Mouse (Mus musculus): ENCODE measurements around the gene Tns1. TPM values are rescaled to one million over a fixed set of nuclear protein-coding genes. Genes with fewer than 3 reads are reported as not detected.

Gene Tns1
- polyA plus RNA-seq, 1 experiment from 2014 or later = 16.5 TPM

- Histone ChIP-seq H3K9ac (0 out of 2 replicates have a peak overlapping the region, but pooled peaks have one; percentile 26), H3K27me3 (replicated peaks) (peaks cover 14% of the 10 kb centered on the region; the same call in 1 of the 2 replicates), H3K4me2 (replicated peaks) (no peak overlapping the region), H3K4me1 (peaks cover 14% of the 10 kb centered on the region), H3K9me3 (no peaks in the 10 kb centered on the region), H3K36me3 (no peaks in the 10 kb centered on the region), H3K4me3 (no peak overlapping the region), H3K27ac (no peak overlapping the region)
- no peak for ATAC-seq (ENCODE audit: low FRiP score, low read depth)
- 86% methylated on average over 1 of the region's 1 CpGs for WGBS
Observed at GRCm38 (mm10) chr1:74119115-74119514, 5.1 kb downstream of the Tns1 start.

- no peaks in the 10 kb centered on the region for H3K9me3 ChIP-seq
- H3K4me2 ChIP-seq (replicated peaks) = no peak overlapping the region
- H3K9ac ChIP-seq = no peak overlapping the region
- no peak for ATAC-seq (ENCODE audit: low FRiP score, low read depth)
- H3K4me1 ChIP-seq = peaks cover 14% of the 10 kb centered on the region
- H3K4me3 ChIP-seq = no peak overlapping the region
- WGBS = 90% methylated on average over 6 of the region's 6 CpGs
- H3K27me3 ChIP-seq (replicated peaks) = 0 out of 2 replicates have a peak, but pooled peaks cover 3% of the 10 kb centered on the region
- H3K36me3 ChIP-seq = no peaks in the 10 kb centered on the region
- no peak overlapping the region for H3K27ac ChIP-seq
Observed at GRCm38 (mm10) chr1:74117876-74118275, 6.4 kb downstream of the Tns1 start.

GRCm38 (mm10) chr1:74113071-74113470, 11.2 kb downstream of the Tns1 start:
- Histone ChIP-seq H3K4me2 (replicated peaks) (no peak overlapping the region), H3K4me3 (no peak overlapping the region), H3K9ac (no peak overlapping the region), H3K27me3 (replicated peaks) (peaks cover 4% of the 10 kb centered on the region; the same call in 1 of the 2 replicates), H3K36me3 (no peaks in the 10 kb centered on the region), H3K27ac (no peak overlapping the region; the same call in 1 of the 2 replicates), H3K4me1 (peaks cover 48% of the 10 kb centered on the region), H3K9me3 (no peaks in the 10 kb centered on the region)
- 52% methylated on average over 3 of the region's 3 CpGs for WGBS
- ATAC-seq (ENCODE audit: low FRiP score, low read depth) = no peak

GRCm38 (mm10) chr1:74111696-74112030, 12.6 kb downstream of the Tns1 start:
- Histone ChIP-seq H3K27me3 (replicated peaks) (peaks cover 4% of the 10 kb centered on the region; the same call in 1 of the 2 replicates), H3K36me3 (no peaks in the 10 kb centered on the region), H3K9ac (no peak overlapping the region), H3K4me2 (replicated peaks) (peak overlapping the region; percentile 32), H3K9me3 (no peaks in the 10 kb centered on the region), H3K4me3 (no peak overlapping the region), H3K4me1 (peaks cover 50% of the 10 kb centered on the region), H3K27ac (peak overlapping the region; percentile 55)
- 17% methylated on average over 6 of the region's 6 CpGs for WGBS
- peak; percentile 64 for ATAC-seq (ENCODE audit: low FRiP score, low read depth)

- Histone ChIP-seq H3K36me3 (no peaks in the 10 kb centered on the region), H3K4me3 (no peak overlapping the region), H3K9me3 (no peaks in the 10 kb centered on the region), H3K4me1 (peaks cover 50% of the 10 kb centered on the region), H3K27ac (peak overlapping the region; percentile 55), H3K9ac (no peak overlapping the region), H3K4me2 (replicated peaks) (peak overlapping the region; percentile 32), H3K27me3 (replicated peaks) (peaks cover 4% of the 10 kb centered on the region; the same call in 1 of the 2 replicates)
- WGBS = 7% methylated on average over 8 of the region's 8 CpGs
- peak; percentile 88 for ATAC-seq (ENCODE audit: low FRiP score, low read depth)
Observed at GRCm38 (mm10) chr1:74110932-74111695, 13.1 kb downstream of the Tns1 start.

GRCm38 (mm10) chr1:74109670-74110069, 14.6 kb downstream of the Tns1 start:
- Histone ChIP-seq H3K27ac (no peak overlapping the region), H3K4me3 (no peak overlapping the region), H3K4me1 (peaks cover 61% of the 10 kb centered on the region), H3K27me3 (replicated peaks) (peaks cover 4% of the 10 kb centered on the region; the same call in 1 of the 2 replicates), H3K9ac (no peak overlapping the region), H3K4me2 (replicated peaks) (no peak overlapping the region), H3K9me3 (no peaks in the 10 kb centered on the region), H3K36me3 (no peaks in the 10 kb centered on the region)
- WGBS = 41% methylated on average over 2 of the region's 2 CpGs
- ATAC-seq (ENCODE audit: low FRiP score, low read depth) = no peak

GRCm38 (mm10) chr1:74107931-74108618, 16.2 kb downstream of the Tns1 start:
- H3K27me3 ChIP-seq (replicated peaks) = peaks cover 4% of the 10 kb centered on the region; the same call in 1 of the 2 replicates
- H3K4me3 ChIP-seq = no peak overlapping the region
- H3K9me3 ChIP-seq = no peaks in the 10 kb centered on the region
- no peak for ATAC-seq (ENCODE audit: low FRiP score, low read depth)
- peaks cover 72% of the 10 kb centered on the region for H3K4me1 ChIP-seq
- no peak overlapping the region for H3K27ac ChIP-seq
- no peak overlapping the region for H3K4me2 ChIP-seq (replicated peaks)
- H3K36me3 ChIP-seq = no peaks in the 10 kb centered on the region
- 65% methylated on average over 5 of the region's 5 CpGs for WGBS
- H3K9ac ChIP-seq = no peak overlapping the region

- H3K4me1 ChIP-seq = peaks cover 65% of the 10 kb centered on the region
- no peak for ATAC-seq (ENCODE audit: low FRiP score, low read depth)
- H3K4me3 ChIP-seq = no peak overlapping the region
- no peak overlapping the region for H3K9ac ChIP-seq
- peaks cover 4% of the 10 kb centered on the region for H3K27me3 ChIP-seq (replicated peaks)
- no peak overlapping the region for H3K27ac ChIP-seq
- 75% methylated on average over 6 of the region's 6 CpGs for WGBS
- no peaks in the 10 kb centered on the region for H3K36me3 ChIP-seq
- H3K4me2 ChIP-seq (replicated peaks) = no peak overlapping the region
- no peaks in the 10 kb centered on the region for H3K9me3 ChIP-seq
Observed at GRCm38 (mm10) chr1:74106214-74106613, 18.0 kb downstream of the Tns1 start.

GRCm38 (mm10) chr1:74105660-74106059, 18.6 kb downstream of the Tns1 start:
- no peak for ATAC-seq (ENCODE audit: low FRiP score, low read depth)
- H3K27me3 ChIP-seq (replicated peaks) = peaks cover 4% of the 10 kb centered on the region
- H3K4me2 ChIP-seq (replicated peaks) = no peak overlapping the region
- H3K4me3 ChIP-seq = no peak overlapping the region
- H3K4me1 ChIP-seq = peaks cover 59% of the 10 kb centered on the region
- H3K9ac ChIP-seq = no peak overlapping the region
- H3K27ac ChIP-seq = no peak overlapping the region
- no peaks in the 10 kb centered on the region for H3K9me3 ChIP-seq
- H3K36me3 ChIP-seq = no peaks in the 10 kb centered on the region
- 84% methylated on average over 4 of the region's 4 CpGs for WGBS

GRCm38 (mm10) chr1:74103654-74104353, 20.4 kb downstream of the Tns1 start:
- no peak overlapping the region for H3K9ac ChIP-seq
- H3K27ac ChIP-seq = peak overlapping the region; percentile 70
- H3K36me3 ChIP-seq = no peaks in the 10 kb centered on the region
- peaks cover 13% of the 10 kb centered on the region for H3K27me3 ChIP-seq (replicated peaks)
- no peaks in the 10 kb centered on the region for H3K9me3 ChIP-seq
- peaks cover 52% of the 10 kb centered on the region for H3K4me1 ChIP-seq
- H3K4me2 ChIP-seq (replicated peaks) = peak overlapping the region; percentile 25
- 4% methylated on average over 6 of the region's 6 CpGs for WGBS
- no peak overlapping the region for H3K4me3 ChIP-seq
- peak; percentile 81 for ATAC-seq (ENCODE audit: low FRiP score, low read depth)

- 2% methylated on average over 13 of the region's 14 CpGs for WGBS
Observed at GRCm38 (mm10) chr1:74099001-74099435, 25.2 kb downstream of the Tns1 start.

More at GRCm38 (mm10) chr1:74099001-74099435, 25.2 kb downstream of the Tns1 start:
- H3K36me3 ChIP-seq = no peaks in the 10 kb centered on the region
- H3K9ac ChIP-seq = peak overlapping the region; percentile 62
- peak overlapping the region; percentile 75 for H3K4me2 ChIP-seq (replicated peaks)
- ATAC-seq (ENCODE audit: low FRiP score, low read depth) = peak; percentile 8
- H3K27ac ChIP-seq = peak overlapping the region; percentile 39; the same call in 1 of the 2 replicates
- no peaks in the 10 kb centered on the region for H3K9me3 ChIP-seq
- H3K4me3 ChIP-seq = peak overlapping the region; percentile 42
- peaks cover 58% of the 10 kb centered on the region for H3K4me1 ChIP-seq
- peaks cover 21% of the 10 kb centered on the region for H3K27me3 ChIP-seq (replicated peaks)

All from neural tube, embryonic 12.5 days (tissue).